ENCODE assay signal across 16 mouse cellular contexts in genomic region chr3:101593266-101593651, GRCm38 (mm10). TPM values are rescaled to one million over a fixed set of nuclear protein-coding genes. Genes with fewer than 3 reads are reported as not detected.
DNase-seq lines count a peak whose midpoint lies in the region; ATAC-seq lines count a peak whose summit lies in the region.
"Had no signal": no experiment of that assay in that cellular context is flagged by ENCODE, and none has a peak within 500 bp of the region (broad histone marks: within the 10 kb centered on the region; RNA-seq: fewer than 3 reads in every experiment).

No protein-coding gene starts in this region.

- no peak for DNase-seq in heart, embryonic 10.5 days (ENCODE audit: low spot score)
- no peak for DNase-seq in heart, adult 9 months (ENCODE audit: low spot score in 2 of 2)
- no peak for DNase-seq in kidney, postnatal 36 days
- no peak for DNase-seq in gastrocnemius, adult 8-10 months (ENCODE audit: low spot score in 2 of 2)
- no peak for DNase-seq in spleen, postnatal 14 days (ENCODE audit: low spot score in 2 of 2)
- DNase-seq: adrenal gland, postnatal 25 days; cerebellum, postnatal 14 days; kidney, adult 9 months; liver, postnatal 0 days; right cerebral cortex, postnatal 4 days; thymus, adult 2 months had no signal

- H3K36me3 ChIP-seq in heart, embryonic 10.5 days: peaks cover 71% of the 10 kb centered on the region
- peaks cover 66% of the 10 kb centered on the region for H3K36me3 ChIP-seq in kidney, embryonic 16.5 days (ENCODE audit: insufficient read depth, low read length)
- peaks cover 53% of the 10 kb centered on the region for H3K36me3 ChIP-seq in hindbrain, embryonic 15.5 days
- H3K36me3 ChIP-seq in midbrain, embryonic 16.5 days (ENCODE audit: control insufficient read depth, insufficient read depth, low read length): peaks cover 31% of the 10 kb centered on the region

- no peak overlapping the region for H3K9ac ChIP-seq in kidney, embryonic 16.5 days (replicated peaks; ENCODE audit: low read length)
- H3K9ac ChIP-seq in hindbrain, embryonic 15.5 days: no peak overlapping the region
- no peak overlapping the region for H3K9ac ChIP-seq in midbrain, embryonic 16.5 days (ENCODE audit: low read depth, low read length)
- H3K9ac ChIP-seq: liver, postnatal 0 days had no signal

- H3K9me3 ChIP-seq in heart, embryonic 10.5 days: no peaks in the 10 kb centered on the region
- no peaks in the 10 kb centered on the region for H3K9me3 ChIP-seq in kidney, embryonic 16.5 days (ENCODE audit: low read length)
- H3K9me3 ChIP-seq in hindbrain, embryonic 15.5 days: no peaks in the 10 kb centered on the region
- H3K9me3 ChIP-seq in midbrain, embryonic 16.5 days (replicated peaks; ENCODE audit: control insufficient read depth, low read length, poor library complexity, severe bottlenecking): no peaks in the 10 kb centered on the region

- no peaks in the 10 kb centered on the region for H3K27me3 ChIP-seq in heart, embryonic 10.5 days (ENCODE audit: insufficient read depth, poor library complexity, severe bottlenecking)
- no peaks in the 10 kb centered on the region for H3K27me3 ChIP-seq in kidney, embryonic 16.5 days (ENCODE audit: insufficient read depth, low read length)
- H3K27me3 ChIP-seq in hindbrain, embryonic 15.5 days: no peaks in the 10 kb centered on the region
- no peaks in the 10 kb centered on the region for H3K27me3 ChIP-seq in midbrain, embryonic 16.5 days (ENCODE audit: control insufficient read depth, insufficient read depth, low read depth, low read length)

- H3K4me2 ChIP-seq in kidney, embryonic 16.5 days (replicated peaks; ENCODE audit: low read depth, low read length): no peak overlapping the region
- no peak overlapping the region for H3K4me2 ChIP-seq in hindbrain, embryonic 15.5 days
- H3K4me2 ChIP-seq in midbrain, embryonic 16.5 days (ENCODE audit: low read length): no peak overlapping the region

- WGBS in heart, embryonic 10.5 days: 80% methylated on average over 7 of the region's 7 CpGs
- WGBS in kidney, embryonic 16.5 days: 68% methylated on average over 7 of the region's 7 CpGs
- WGBS in hindbrain, embryonic 15.5 days: 49% methylated on average over 7 of the region's 7 CpGs
- 45% methylated on average over 7 of the region's 7 CpGs for WGBS in midbrain, embryonic 16.5 days

- peak overlapping the region; percentile 8; the same call in 1 of the 2 replicates for H3K27ac ChIP-seq in heart, embryonic 10.5 days
- H3K27ac ChIP-seq in kidney, embryonic 16.5 days (ENCODE audit: low read length): peak overlapping the region; percentile 20; the same call in 1 of the 2 replicates
- H3K27ac ChIP-seq in hindbrain, embryonic 15.5 days (replicated peaks): 0 out of 2 replicates have a peak overlapping the region, but pooled peaks have one; percentile 9
- no peak overlapping the region for H3K27ac ChIP-seq in midbrain, embryonic 16.5 days (ENCODE audit: low read length)
- H3K27ac ChIP-seq: layer of hippocampus, adult 2 months had no signal

- H3K4me3 ChIP-seq in heart, embryonic 10.5 days: no peak overlapping the region
- no peak overlapping the region for H3K4me3 ChIP-seq in kidney, embryonic 16.5 days (ENCODE audit: low read length)
- H3K4me3 ChIP-seq in hindbrain, embryonic 15.5 days: no peak overlapping the region
- H3K4me3 ChIP-seq in midbrain, embryonic 16.5 days (ENCODE audit: low read depth, low read length): no peak overlapping the region
- H3K4me3 ChIP-seq: layer of hippocampus, adult 2 months; myocyte had no signal

- peaks cover 73% of the 10 kb centered on the region for H3K4me1 ChIP-seq in heart, embryonic 10.5 days
- H3K4me1 ChIP-seq in kidney, embryonic 16.5 days (ENCODE audit: insufficient read depth, low read length): peaks cover 25% of the 10 kb centered on the region
- peaks cover 35% of the 10 kb centered on the region for H3K4me1 ChIP-seq in hindbrain, embryonic 15.5 days (replicated peaks)
- H3K4me1 ChIP-seq in midbrain, embryonic 16.5 days (ENCODE audit: control insufficient read depth, insufficient read depth, low read length): peaks cover 12% of the 10 kb centered on the region

- no peak for ATAC-seq in kidney, embryonic 16.5 days (ENCODE audit: low FRiP score, low TSS enrichment)
- ATAC-seq in hindbrain, embryonic 15.5 days (ENCODE audit: low FRiP score, low read depth): no peak
- ATAC-seq in midbrain, embryonic 16.5 days: peak; percentile 33; the same call in 1 of the 2 replicates
- ATAC-seq: liver, postnatal 0 days had no signal

RNA-seq across cellular contexts. Expression of gene Atp1a1, which starts 11.2 kb away (rescaled TPM):
- 164 and 228 TPM in 2 replicates for polyA plus RNA-seq in heart, embryonic 10.5 days (2016; fragmentation: Nextera tagmentation; extraction: Ambion mirVana)
- 362 and 426 TPM in 2 replicates for polyA plus RNA-seq in kidney, embryonic 16.5 days (2015; fragmentation: Nextera tagmentation; extraction: Ambion mirVana)
- 69.3 and 72.6 TPM in 2 replicates for polyA plus RNA-seq in hindbrain, embryonic 15.5 days (2015; fragmentation: Nextera tagmentation; extraction: Ambion mirVana)
- 58.4 and 61.3 TPM in 2 replicates for polyA plus RNA-seq in midbrain, embryonic 16.5 days (2015; fragmentation: Nextera tagmentation; extraction: Ambion mirVana)
- 10 to 100 TPM; 75.7 to 99.5 (median 84.9) TPM for total RNA-seq in gastrocnemius, adult 8-10 months (2022)
